Mouse (Mus musculus) embryonic facial prominence, embryonic 13.5 days (tissue): ENCODE measurements around the gene Gtf2ird1. TPM values are rescaled to one million over a fixed set of nuclear protein-coding genes. Genes with fewer than 3 reads are reported as not detected.

ENCODE experiments used
- ATAC-seq: fragments of 200-750 bp; cut with Nextera tagmentation; 2 replicates; pipeline ENCODE4 v1.8.0; 2017; ENCODE audit warnings: low read depth; ENCODE audit not compliant: insufficient number of reproducible peaks, insufficient read depth, low FRiP score, low TSS enrichment
- H3K27ac ChIP-seq: fragments of 300-500 bp; sonication (generic); 2 replicates; pipeline ENCODE4 v1.5.1; 2015; ENCODE audit warnings: moderate library complexity, mild to moderate bottlenecking, inconsistent platforms
- H3K27me3 ChIP-seq: fragments of 300-500 bp; sonication (generic); 2 replicates; pipeline ENCODE4 v1.6.1; 2015; ENCODE audit warnings: mild to moderate bottlenecking, inconsistent platforms
- H3K36me3 ChIP-seq: fragments of 300-500 bp; sonication (generic); 2 replicates; pipeline ENCODE4 v1.6.1; 2015; ENCODE audit warnings: mild to moderate bottlenecking, inconsistent platforms
- H3K4me1 ChIP-seq: fragments of 300-500 bp; sonication (generic); 2 replicates; pipeline ENCODE4 v1.6.1; 2015; ENCODE audit warnings: inconsistent platforms
- H3K4me2 ChIP-seq: fragments of 300-500 bp; sonication (generic); 2 replicates; pipeline ENCODE4 v1.6.1; 2015; ENCODE audit warnings: moderate library complexity, mild to moderate bottlenecking, inconsistent platforms
- H3K4me3 ChIP-seq: fragments of 300-500 bp; sonication (generic); 2 replicates; pipeline ENCODE4 v1.5.1; 2015; ENCODE audit warnings: mild to moderate bottlenecking, inconsistent platforms
- H3K9ac ChIP-seq: fragments of 300-500 bp; sonication (generic); 2 replicates; pipeline ENCODE4 v1.6.1; 2015; ENCODE audit warnings: mild to moderate bottlenecking, inconsistent platforms
- H3K9me3 ChIP-seq: fragments of 300-500 bp; sonication (generic); 2 replicates; pipeline ENCODE4 v1.6.1; 2016; ENCODE audit warnings: inconsistent platforms
- WGBS: fragments of 180-500 bp; shearing (Covaris S2); methylation state at CpG from one replicate; pipeline ENCODE4 v1.1.7; 2015; ENCODE audit warnings: mixed read lengths; 5-methylcytosine and 5-hydroxymethylcytosine counted together
- polyA plus RNA-seq: library from polyadenylated mRNA; unstranded; fragments of >200 nt; fragmentation: Nextera tagmentation; extraction: Ambion mirVana; gene quantifications from 2 replicates; pipeline ENCODE4 v1.2.1, GENCODE M21; 2015

The Gtf2ird1 gene
- polyA plus RNA-seq, 1 experiment from 2014 or later = 130 TPM

DNA sequence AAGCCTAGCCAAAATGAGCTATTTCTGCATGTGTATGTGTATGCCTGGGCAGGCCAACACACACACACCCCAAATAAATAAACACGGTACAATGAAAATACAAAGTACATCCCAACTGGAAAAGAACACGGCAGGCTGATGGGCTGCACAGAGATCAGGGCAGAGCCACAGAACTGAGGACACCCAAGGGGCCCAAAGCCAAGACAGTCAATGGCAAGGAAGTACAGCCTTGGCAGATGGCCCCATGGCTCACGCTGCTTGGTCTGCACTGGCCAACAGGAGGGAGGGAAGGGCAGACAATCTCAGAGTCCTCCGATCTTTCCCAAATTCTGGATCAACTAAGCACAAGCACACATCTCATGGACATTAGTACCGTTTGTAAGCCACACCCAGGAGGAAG lies 32.6 kb downstream of the Gtf2ird1 start:
- no peak overlapping the region for H3K4me2 ChIP-seq
- H3K9me3 ChIP-seq = no peaks in the 10 kb centered on the region
- H3K27me3 ChIP-seq = no peaks in the 10 kb centered on the region
- ATAC-seq = no peak
- H3K27ac ChIP-seq = no peak overlapping the region
- H3K4me1 ChIP-seq = peaks cover 39% of the 10 kb centered on the region
- peaks cover 40% of the 10 kb centered on the region for H3K36me3 ChIP-seq
- H3K4me3 ChIP-seq = no peak overlapping the region
- 89% methylated on average over 5 of the region's 5 CpGs for WGBS
- H3K9ac ChIP-seq = no peak overlapping the region

DNA sequence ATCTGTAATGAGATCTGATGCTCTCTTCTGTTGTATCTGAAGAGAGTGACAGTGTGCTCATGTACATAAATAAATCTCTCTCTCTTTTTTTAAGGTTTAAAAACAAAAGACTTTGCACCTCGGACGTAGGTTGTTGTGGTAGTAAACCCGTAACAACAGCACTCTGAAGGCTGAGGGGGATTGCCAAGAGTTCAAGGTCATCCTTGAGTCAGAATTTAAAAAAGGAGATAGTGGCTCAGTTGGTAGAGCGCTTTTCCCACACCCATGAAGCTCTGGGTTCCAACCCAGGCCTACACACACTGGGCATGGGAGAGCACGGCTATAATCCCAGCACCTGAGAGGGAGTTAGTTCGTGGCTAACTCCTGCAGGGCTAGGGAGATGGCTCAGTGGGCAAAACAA lies 33.1 kb downstream of the Gtf2ird1 start:
- Histone ChIP-seq H3K27me3 (no peaks in the 10 kb centered on the region), H3K36me3 (peaks cover 39% of the 10 kb centered on the region), H3K9me3 (no peaks in the 10 kb centered on the region), H3K27ac (no peak overlapping the region), H3K4me1 (peaks cover 43% of the 10 kb centered on the region), H3K4me3 (no peak overlapping the region), H3K4me2 (no peak overlapping the region), H3K9ac (no peak overlapping the region)
- WGBS = 96% methylated on average over 6 of the region's 6 CpGs
- no peak for ATAC-seq

- H3K9ac ChIP-seq = no peak overlapping the region
- no peak overlapping the region for H3K4me3 ChIP-seq
- no peak overlapping the region for H3K27ac ChIP-seq
- no peak for ATAC-seq
- H3K4me1 ChIP-seq = peaks cover 35% of the 10 kb centered on the region
- H3K4me2 ChIP-seq = no peak overlapping the region
- peaks cover 44% of the 10 kb centered on the region for H3K36me3 ChIP-seq
- H3K9me3 ChIP-seq = 0 out of 2 replicates have a peak, but pooled peaks cover 4% of the 10 kb centered on the region
- no peaks in the 10 kb centered on the region for H3K27me3 ChIP-seq
- WGBS = 87% methylated on average over 12 of the region's 12 CpGs
Measured at GRCm38 (mm10) chr5:134422265-134422925, 34.1 kb downstream of the Gtf2ird1 start.

DNA sequence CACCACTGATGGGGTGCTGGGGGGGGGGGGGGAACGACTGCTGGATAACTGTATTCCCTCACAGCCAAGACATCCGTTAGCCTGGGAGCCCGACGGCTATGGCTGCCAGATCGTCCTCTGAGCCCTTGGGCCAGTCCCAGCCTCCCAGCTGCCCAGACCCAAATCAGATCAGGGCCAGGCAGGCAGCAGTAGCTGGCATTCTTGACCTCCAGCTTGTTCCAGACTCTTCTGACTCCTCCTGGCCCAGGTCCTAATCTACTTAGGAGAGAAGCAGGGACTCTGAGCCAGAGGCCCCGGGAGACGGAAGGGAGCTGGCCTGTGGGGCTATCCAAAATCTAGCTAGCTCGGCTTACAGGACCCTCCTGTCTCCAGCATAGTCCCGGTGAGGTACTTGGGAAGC lies 35.5 kb downstream of the Gtf2ird1 start:
- H3K4me1 ChIP-seq = peaks cover 34% of the 10 kb centered on the region
- no peak overlapping the region for H3K4me2 ChIP-seq
- H3K4me3 ChIP-seq = no peak overlapping the region
- H3K9me3 ChIP-seq = 0 out of 2 replicates have a peak, but pooled peaks cover 4% of the 10 kb centered on the region
- WGBS = 38% methylated on average over 9 of the region's 9 CpGs
- peak overlapping the region; percentile 60; the same call in 1 of the 2 replicates for H3K27ac ChIP-seq
- H3K9ac ChIP-seq = no peak overlapping the region
- peaks cover 57% of the 10 kb centered on the region for H3K36me3 ChIP-seq
- ATAC-seq = no peak
- H3K27me3 ChIP-seq = no peaks in the 10 kb centered on the region

GRCm38 (mm10) chr5:134419700-134420099 lies 36.8 kb downstream of the Gtf2ird1 start:
- Histone ChIP-seq H3K9ac (no peak overlapping the region), H3K36me3 (peaks cover 59% of the 10 kb centered on the region), H3K27me3 (no peaks in the 10 kb centered on the region), H3K27ac (peak overlapping the region; percentile 12; the same call in 1 of the 2 replicates), H3K4me2 (no peak overlapping the region), H3K4me3 (no peak overlapping the region), H3K9me3 (0 out of 2 replicates have a peak, but pooled peaks cover 4% of the 10 kb centered on the region), H3K4me1 (peaks cover 34% of the 10 kb centered on the region)
- 84% methylated on average over 5 of the region's 5 CpGs for WGBS
- ATAC-seq = no peak

DNA sequence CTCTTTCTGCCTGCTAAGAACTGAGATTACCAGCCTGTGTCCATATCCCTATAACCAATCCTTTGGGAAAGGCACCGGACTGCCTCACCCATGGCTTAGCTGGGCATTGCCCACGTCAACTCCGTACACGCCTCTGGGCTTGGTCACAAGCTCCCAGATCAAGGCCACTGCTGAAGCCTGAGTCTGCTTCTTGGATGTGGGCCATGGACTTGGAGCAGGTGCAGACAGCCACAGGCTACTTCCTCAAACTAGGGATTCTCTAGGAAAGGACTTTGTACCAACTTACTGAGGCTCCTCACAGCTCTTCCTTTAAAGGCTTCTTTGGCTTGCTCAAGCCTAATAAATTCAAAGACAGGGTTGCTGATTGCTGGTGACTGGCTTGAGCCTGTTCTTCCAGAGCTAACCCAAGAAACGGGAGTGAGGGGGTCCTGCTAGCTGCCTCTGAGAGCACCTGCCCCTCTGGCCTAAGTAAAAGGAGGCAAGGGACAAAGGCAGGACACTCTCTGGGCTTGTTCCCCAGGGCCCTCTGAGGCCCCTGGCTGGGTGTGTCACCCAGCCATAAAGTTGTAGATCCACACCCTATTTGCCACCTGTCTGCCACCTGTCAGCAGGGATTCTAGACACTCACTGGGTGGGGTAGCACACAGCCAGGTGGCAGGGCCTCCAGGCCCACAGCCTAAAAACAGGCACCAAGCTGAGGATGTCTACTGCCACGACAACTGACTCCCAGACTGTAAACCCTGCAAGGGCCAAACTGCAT lies 38.0 kb downstream of the Gtf2ird1 start:
- peak overlapping the region; percentile 36; the same call in 1 of the 2 replicates for H3K27ac ChIP-seq
- peaks cover 34% of the 10 kb centered on the region for H3K4me1 ChIP-seq
- 0 out of 2 replicates have a peak, but pooled peaks cover 4% of the 10 kb centered on the region for H3K9me3 ChIP-seq
- no peak overlapping the region for H3K4me3 ChIP-seq
- H3K9ac ChIP-seq = no peak overlapping the region
- ATAC-seq = no peak
- no peak overlapping the region for H3K4me2 ChIP-seq
- no peaks in the 10 kb centered on the region for H3K27me3 ChIP-seq
- peaks cover 62% of the 10 kb centered on the region for H3K36me3 ChIP-seq
- WGBS = 91% methylated on average over 6 of the region's 6 CpGs

- Histone ChIP-seq H3K36me3 (peaks cover 94% of the 10 kb centered on the region), H3K27ac (no peak overlapping the region), H3K27me3 (no peaks in the 10 kb centered on the region), H3K4me1 (peaks cover 7% of the 10 kb centered on the region; the same call in 1 of the 2 replicates), H3K4me2 (no peak overlapping the region), H3K9ac (no peak overlapping the region), H3K9me3 (no peaks in the 10 kb centered on the region), H3K4me3 (no peak overlapping the region)
- ATAC-seq = no peak
- 91% methylated on average over 2 of the region's 2 CpGs for WGBS
Measured at GRCm38 (mm10) chr5:134412341-134412740, 44.2 kb downstream of the Gtf2ird1 start.

DNA sequence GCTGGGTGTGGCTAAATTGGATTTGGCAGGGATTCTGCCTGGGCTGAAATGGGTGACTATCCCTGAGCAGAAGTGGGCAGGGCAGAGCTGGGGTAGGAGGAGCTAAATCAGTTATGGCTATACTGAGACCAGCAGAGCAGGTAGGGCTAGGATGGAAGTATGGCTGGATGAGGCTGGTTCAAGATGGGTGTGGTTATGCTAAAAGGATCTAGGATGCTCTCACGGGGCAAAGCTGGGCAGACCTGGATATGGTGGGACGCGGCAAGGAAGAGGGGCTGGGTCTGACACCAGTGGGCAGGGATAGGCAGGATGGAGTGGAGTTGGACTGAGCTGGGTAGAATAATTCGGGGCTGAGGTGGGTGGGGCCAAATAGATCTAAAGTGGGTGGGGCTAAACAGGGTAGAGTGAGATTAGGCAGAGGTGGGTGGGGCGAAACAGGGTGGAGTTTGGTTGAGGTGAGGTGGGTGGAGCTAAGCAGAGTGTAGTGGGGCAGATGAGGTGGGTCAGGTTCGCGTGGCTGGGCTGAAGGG lies 46.1 kb downstream of the Gtf2ird1 start:
- WGBS = 97% methylated on average over 7 of the region's 7 CpGs
- peak; percentile 56; the same call in 1 of the 2 replicates for ATAC-seq
- H3K27me3 ChIP-seq = no peaks in the 10 kb centered on the region
- H3K9me3 ChIP-seq = no peaks in the 10 kb centered on the region
- no peak overlapping the region for H3K4me2 ChIP-seq
- no peak overlapping the region for H3K9ac ChIP-seq
- no peak overlapping the region for H3K4me3 ChIP-seq
- H3K4me1 ChIP-seq = peaks cover 7% of the 10 kb centered on the region; the same call in 1 of the 2 replicates
- no peak overlapping the region for H3K27ac ChIP-seq
- peaks cover 94% of the 10 kb centered on the region for H3K36me3 ChIP-seq

GRCm38 (mm10) chr5:134409606-134410306 lies 46.8 kb downstream of the Gtf2ird1 start:
- H3K9me3 ChIP-seq = no peaks in the 10 kb centered on the region
- H3K9ac ChIP-seq = no peak overlapping the region
- no peak overlapping the region for H3K4me2 ChIP-seq
- peaks cover 7% of the 10 kb centered on the region; the same call in 1 of the 2 replicates for H3K4me1 ChIP-seq
- no peak overlapping the region for H3K27ac ChIP-seq
- H3K27me3 ChIP-seq = no peaks in the 10 kb centered on the region
- ATAC-seq = peak; percentile 50; the same call in 1 of the 2 replicates
- WGBS = 94% methylated on average over 6 of the region's 6 CpGs
- no peak overlapping the region for H3K4me3 ChIP-seq
- H3K36me3 ChIP-seq = peaks cover 94% of the 10 kb centered on the region

DNA sequence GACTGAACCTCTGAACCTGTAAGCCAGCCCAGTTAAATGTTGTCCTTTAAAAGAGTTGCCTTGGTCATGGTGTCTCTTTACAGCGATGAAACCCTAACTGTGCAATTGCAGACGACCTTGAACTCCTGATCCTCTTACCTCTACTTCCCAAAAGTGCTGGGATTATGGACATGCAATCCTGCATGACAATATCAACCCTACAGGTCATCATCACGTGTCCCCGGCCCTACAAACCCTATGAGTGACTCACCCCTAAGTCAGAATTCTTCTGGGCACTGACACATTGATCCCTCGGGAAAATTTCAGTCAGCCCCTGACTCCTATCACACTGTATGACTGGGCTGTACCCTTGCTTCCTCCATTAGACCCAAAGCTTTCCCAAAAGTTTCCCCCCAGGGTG lies 48.4 kb downstream of the Gtf2ird1 start:
- H3K4me1 ChIP-seq = peaks cover 7% of the 10 kb centered on the region; the same call in 1 of the 2 replicates
- peaks cover 97% of the 10 kb centered on the region for H3K36me3 ChIP-seq
- H3K9me3 ChIP-seq = no peaks in the 10 kb centered on the region
- no peak overlapping the region for H3K4me3 ChIP-seq
- ATAC-seq = no peak
- H3K27me3 ChIP-seq = no peaks in the 10 kb centered on the region
- H3K27ac ChIP-seq = no peak overlapping the region
- H3K9ac ChIP-seq = no peak overlapping the region
- WGBS = 89% methylated on average over 5 of the region's 5 CpGs
- no peak overlapping the region for H3K4me2 ChIP-seq

- WGBS = 95% methylated on average over 18 of the region's 18 CpGs
- Histone ChIP-seq H3K36me3 (peaks cover 100% of the 10 kb centered on the region), H3K9me3 (no peaks in the 10 kb centered on the region), H3K27ac (no peak overlapping the region), H3K4me1 (no peaks in the 10 kb centered on the region), H3K27me3 (no peaks in the 10 kb centered on the region), H3K9ac (no peak overlapping the region), H3K4me2 (no peak overlapping the region), H3K4me3 (no peak overlapping the region)
- ATAC-seq = no peak
Measured at GRCm38 (mm10) chr5:134401841-134402240, 54.7 kb downstream of the Gtf2ird1 start.
